Mouse (Mus musculus) gastrocnemius, adult 18-20 months (tissue): Measurements from ENCODE around the gene Wnt10a. TPM values are rescaled to one million over a fixed set of nuclear protein-coding genes. Genes with fewer than 3 reads are reported as not detected.

Source experiments
- DNase-seq: peaks from one replicate; pipeline ENCODE4 v3.0.0; 2021; ENCODE audit warnings: low spot score
- total RNA-seq, 2 experiments: library from RNA; stranded (reverse); gene quantifications; 2 replicates each; pipeline ENCODE4 v1.2.3; 2021

Gene Wnt10a
- total RNA-seq, 2 experiments from 2014 or later = 0.11 to 0.14 TPM

- peak; percentile 71 for DNase-seq
Observed at GRCm38 (mm10) chr1:74784041-74784759, 7.1 kb upstream of the Wnt10a start.

- peak; percentile 82 for DNase-seq
Observed at GRCm38 (mm10) chr1:74787846-74788245, 3.5 kb upstream of the Wnt10a start.

GRCm38 (mm10) chr1:74788603-74789176 is 2.6 kb upstream of the Wnt10a start:
- DNase-seq = no peak

GRCm38 (mm10) chr1:74790095-74790494 is 1.2 kb upstream of the Wnt10a start:
- DNase-seq = no peak

- no peak for DNase-seq
Observed at GRCm38 (mm10) chr1:74792831-74793660, 1.7 kb downstream of the Wnt10a start.

- DNase-seq = no peak
Observed at GRCm38 (mm10) chr1:74794487-74795144, 3.3 kb downstream of the Wnt10a start.

GRCm38 (mm10) chr1:74795145-74795529 is 3.8 kb downstream of the Wnt10a start:
- no peak for DNase-seq

GRCm38 (mm10) chr1:74797459-74797858 is 6.1 kb downstream of the Wnt10a start:
- no peak for DNase-seq

GRCm38 (mm10) chr1:74800424-74800888 is 9.1 kb downstream of the Wnt10a start:
- DNase-seq = no peak

- DNase-seq = no peak
Observed at GRCm38 (mm10) chr1:74801631-74802140, 10.4 kb downstream of the Wnt10a start.

- DNase-seq = peak; percentile 85
Observed at GRCm38 (mm10) chr1:74802795-74803656, 11.7 kb downstream of the Wnt10a start.

GRCm38 (mm10) chr1:74804211-74804870 is 13.0 kb downstream of the Wnt10a start:
- DNase-seq = no peak

- no peak for DNase-seq
Observed at GRCm38 (mm10) chr1:74805340-74805835, 14.1 kb downstream of the Wnt10a start.

- DNase-seq = no peak
Observed at GRCm38 (mm10) chr1:74805843-74806242, 14.5 kb downstream of the Wnt10a start.

GRCm38 (mm10) chr1:74806360-74807311 is 15.3 kb downstream of the Wnt10a start:
- DNase-seq = no peak

- no peak for DNase-seq
Observed at GRCm38 (mm10) chr1:74807551-74808071, 16.3 kb downstream of the Wnt10a start.

GRCm38 (mm10) chr1:74808078-74808477 is 16.8 kb downstream of the Wnt10a start:
- DNase-seq = peak; percentile 90

GRCm38 (mm10) chr1:74809007-74809406 is 17.7 kb downstream of the Wnt10a start:
- no peak for DNase-seq
